Mouse (Mus musculus): Measurements from ENCODE around the gene Zfp422.
"Not testable (repeated sequence)": the region's sequence is repeated elsewhere in the genome, so short reads cannot be mapped to it uniquely, and the experiment has no call there.

Zfp422 gene

GRCm38 (mm10) chr6:116635251-116636180 is 6.7 kb upstream of the Zfp422 start:
- Histone ChIP-seq H3K27me3 (ENCODE audit: control insufficient read depth, insufficient read depth, low read length, poor library complexity, severe bottlenecking) (no peaks in the 10 kb centered on the region), H3K36me3 (ENCODE audit: control insufficient read depth, insufficient read depth, low read length, poor library complexity, severe bottlenecking) (no peaks in the 10 kb centered on the region)
- DNase-seq (ENCODE audit: low read depth, low spot score), result no peak

GRCm38 (mm10) chr6:116633741-116634695 is 5.2 kb upstream of the Zfp422 start:
- Histone ChIP-seq H3K27me3 (ENCODE audit: control insufficient read depth, insufficient read depth, low read length, poor library complexity, severe bottlenecking) (no peaks in the 10 kb centered on the region), H3K36me3 (ENCODE audit: control insufficient read depth, insufficient read depth, low read length, poor library complexity, severe bottlenecking) (no peaks in the 10 kb centered on the region)
- no peak for DNase-seq (ENCODE audit: low read depth, low spot score)

- peak; percentile 84 for DNase-seq (ENCODE audit: low read depth, low spot score)
- no peaks in the 10 kb centered on the region for H3K27me3 ChIP-seq (ENCODE audit: control insufficient read depth, insufficient read depth, low read length, poor library complexity, severe bottlenecking)
- H3K36me3 ChIP-seq (ENCODE audit: control insufficient read depth, insufficient read depth, low read length, poor library complexity, severe bottlenecking), result no peaks in the 10 kb centered on the region
These were observed 3.3 kb upstream of the Zfp422 start for GRCm38 (mm10) chr6:116632129-116632528.

GRCm38 (mm10) chr6:116629766-116630165 is 967 bp upstream of the Zfp422 start:
- Histone ChIP-seq H3K27me3 (ENCODE audit: control insufficient read depth, insufficient read depth, low read length, poor library complexity, severe bottlenecking) (no peaks in the 10 kb centered on the region), H3K36me3 (ENCODE audit: control insufficient read depth, insufficient read depth, low read length, poor library complexity, severe bottlenecking) (0 out of 2 replicates have a peak, but pooled peaks cover 3% of the 10 kb centered on the region)
- no peak for DNase-seq (ENCODE audit: low read depth, low spot score)

GRCm38 (mm10) chr6:116628095-116628494 is 704 bp downstream of the Zfp422 start:
- no peak for DNase-seq (ENCODE audit: low read depth, low spot score)
- 0 out of 2 replicates have a peak, but pooled peaks cover 3% of the 10 kb centered on the region for H3K36me3 ChIP-seq (ENCODE audit: control insufficient read depth, insufficient read depth, low read length, poor library complexity, severe bottlenecking)
- H3K27me3 ChIP-seq (ENCODE audit: control insufficient read depth, insufficient read depth, low read length, poor library complexity, severe bottlenecking), result no peaks in the 10 kb centered on the region

- not testable (repeated sequence) for H3K36me3 ChIP-seq (ENCODE audit: control insufficient read depth, insufficient read depth, low read length, poor library complexity, severe bottlenecking); DNase-seq (ENCODE audit: low read depth, low spot score); H3K27me3 ChIP-seq (ENCODE audit: control insufficient read depth, insufficient read depth, low read length, poor library complexity, severe bottlenecking)
These were observed 2.4 kb downstream of the Zfp422 start for GRCm38 (mm10) chr6:116626417-116626816.

GRCm38 (mm10) chr6:116621318-116622023 is 7.3 kb downstream of the Zfp422 start:
- H3K36me3 ChIP-seq (ENCODE audit: control insufficient read depth, insufficient read depth, low read length, poor library complexity, severe bottlenecking), result 0 out of 2 replicates have a peak, but pooled peaks cover 3% of the 10 kb centered on the region
- DNase-seq (ENCODE audit: low read depth, low spot score), result no peak
- H3K27me3 ChIP-seq (ENCODE audit: control insufficient read depth, insufficient read depth, low read length, poor library complexity, severe bottlenecking), result no peaks in the 10 kb centered on the region

GRCm38 (mm10) chr6:116618073-116618472 is 10.7 kb downstream of the Zfp422 start:
- no peaks in the 10 kb centered on the region for H3K36me3 ChIP-seq (ENCODE audit: control insufficient read depth, insufficient read depth, low read length, poor library complexity, severe bottlenecking)
- DNase-seq (ENCODE audit: low read depth, low spot score), result no peak
- no peaks in the 10 kb centered on the region for H3K27me3 ChIP-seq (ENCODE audit: control insufficient read depth, insufficient read depth, low read length, poor library complexity, severe bottlenecking)

- H3K36me3 ChIP-seq (ENCODE audit: control insufficient read depth, insufficient read depth, low read length, poor library complexity, severe bottlenecking), result no peaks in the 10 kb centered on the region
- H3K27me3 ChIP-seq (ENCODE audit: control insufficient read depth, insufficient read depth, low read length, poor library complexity, severe bottlenecking), result no peaks in the 10 kb centered on the region
- no peak for DNase-seq (ENCODE audit: low read depth, low spot score)
These were observed 13.1 kb downstream of the Zfp422 start for GRCm38 (mm10) chr6:116615719-116616118.

GRCm38 (mm10) chr6:116607230-116607629 is 21.6 kb downstream of the Zfp422 start:
- Histone ChIP-seq H3K27me3 (ENCODE audit: control insufficient read depth, insufficient read depth, low read length, poor library complexity, severe bottlenecking) (no peaks in the 10 kb centered on the region), H3K36me3 (ENCODE audit: control insufficient read depth, insufficient read depth, low read length, poor library complexity, severe bottlenecking) (no peaks in the 10 kb centered on the region)
- no peak for DNase-seq (ENCODE audit: low read depth, low spot score)

- H3K27me3 ChIP-seq (ENCODE audit: control insufficient read depth, insufficient read depth, low read length, poor library complexity, severe bottlenecking); H3K36me3 ChIP-seq (ENCODE audit: control insufficient read depth, insufficient read depth, low read length, poor library complexity, severe bottlenecking); DNase-seq (ENCODE audit: low read depth, low spot score): not testable (repeated sequence)
These were observed 27.8 kb downstream of the Zfp422 start for GRCm38 (mm10) chr6:116600969-116601368.

- DNase-seq (ENCODE audit: low read depth, low spot score), result no peak
- H3K36me3 ChIP-seq (ENCODE audit: control insufficient read depth, insufficient read depth, low read length, poor library complexity, severe bottlenecking), result no peaks in the 10 kb centered on the region
- no peaks in the 10 kb centered on the region for H3K27me3 ChIP-seq (ENCODE audit: control insufficient read depth, insufficient read depth, low read length, poor library complexity, severe bottlenecking)
These were observed 44.7 kb downstream of the Zfp422 start, which contains the start of gene Olfr215 for GRCm38 (mm10) chr6:116584095-116584494. Gene Olfr215, minus strand, starts transcription at chr6:116584195.

Data from splenic B cell, adult 2 months (primary cell).